Comparison of ENCODE assay signal across 16 mouse cellular contexts in the genomic region with DNA sequence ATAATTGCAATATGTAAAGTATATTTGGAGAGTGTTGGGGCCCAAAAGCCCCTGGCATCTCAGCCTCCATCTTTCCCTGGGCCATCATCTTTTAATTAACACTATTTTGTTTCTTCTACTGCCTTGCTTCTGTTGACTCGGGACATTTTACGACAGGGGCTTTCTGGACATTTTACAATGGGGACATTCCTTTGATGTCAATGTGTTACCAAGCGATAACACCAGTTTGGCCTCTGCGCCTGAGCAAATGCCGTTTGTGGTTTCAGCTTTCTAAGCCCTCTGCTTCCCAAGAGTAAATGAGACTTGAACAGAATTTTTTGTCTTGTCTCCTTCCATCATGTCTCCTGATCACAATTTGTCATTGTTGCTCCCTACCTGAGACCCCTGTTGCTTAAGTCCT. TPM values are rescaled to one million over a fixed set of nuclear protein-coding genes. Genes with fewer than 3 reads are reported as not detected.
"Had no signal": no experiment of that assay in that cellular context is flagged by ENCODE, and none has a peak within 500 bp of the region (broad histone marks: within the 10 kb centered on the region; RNA-seq: fewer than 3 reads in every experiment).

No protein-coding gene starts in this region.

- H3K4me3 ChIP-seq: left cerebral cortex, adult 2 months; limb, embryonic 10.5 days; midbrain, embryonic 12.5 days had no signal

- H3K9ac ChIP-seq: midbrain, embryonic 12.5 days had no signal

- H3K27ac ChIP-seq: left cerebral cortex, adult 2 months; limb, embryonic 10.5 days; midbrain, embryonic 12.5 days had no signal

- H3K36me3 ChIP-seq: limb, embryonic 10.5 days; midbrain, embryonic 12.5 days had no signal

- H3K9me3 ChIP-seq: limb, embryonic 10.5 days; midbrain, embryonic 12.5 days had no signal

- H3K4me2 ChIP-seq: midbrain, embryonic 12.5 days had no signal

- ATAC-seq: midbrain, embryonic 16.5 days had no signal

- H3K4me1 ChIP-seq: midbrain, embryonic 12.5 days had no signal

- H3K27me3 ChIP-seq: midbrain, embryonic 12.5 days had no signal

- DNase-seq: kidney, adult 18-20 months; kidney, postnatal 14 days; lung, adult 18-20 months; right cerebral cortex, postnatal 14 days; thymus, postnatal 36 days had no signal

RNA-seq across cellular contexts. Expression of gene Akr1d1, which starts 46.7 kb away (rescaled TPM):
- total RNA-seq: layer of hippocampus, postnatal 25 days; left cerebral cortex, adult 2 months; left cerebral cortex, postnatal 14 days; megakaryocyte-erythroid progenitor cell, adult 5-6 weeks had no signal
- polyA plus RNA-seq: limb, embryonic 10.5 days; lung, embryonic 16.5 days; midbrain, embryonic 12.5 days; midbrain, embryonic 16.5 days; neural tube, embryonic 14.5 days; small intestine, adult 2 months; thymus, postnatal 0 days had no signal
